Mouse (Mus musculus) retina, postnatal 1 day (tissue): ENCODE results near the gene Fkbp14.

Experiments used
- DNase-seq: peaks from one replicate; pipeline ENCODE4 v3.0.0-alpha.2; 2012

The Fkbp14 gene

DNA sequence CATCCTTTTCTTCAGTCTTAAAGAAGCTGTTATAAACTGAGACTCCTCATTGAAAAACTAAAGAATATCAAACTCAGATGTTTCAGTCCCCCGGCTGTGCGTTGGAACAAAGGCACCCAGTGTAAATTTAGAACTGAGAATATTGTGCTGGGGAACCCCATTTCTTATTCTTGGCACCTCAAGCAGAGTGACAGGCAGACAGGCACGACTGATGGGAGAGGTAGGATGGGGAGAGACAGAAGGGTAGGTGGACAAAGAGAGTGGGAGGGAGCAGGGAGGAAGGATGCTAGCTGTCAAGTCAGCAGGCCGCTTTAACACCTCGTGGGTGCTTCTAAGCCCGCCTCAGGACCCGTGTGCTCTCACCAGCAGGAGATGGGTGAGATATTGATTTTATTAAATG lies 54.3 kb downstream of the Fkbp14 start:
- no peak for DNase-seq

DNA sequence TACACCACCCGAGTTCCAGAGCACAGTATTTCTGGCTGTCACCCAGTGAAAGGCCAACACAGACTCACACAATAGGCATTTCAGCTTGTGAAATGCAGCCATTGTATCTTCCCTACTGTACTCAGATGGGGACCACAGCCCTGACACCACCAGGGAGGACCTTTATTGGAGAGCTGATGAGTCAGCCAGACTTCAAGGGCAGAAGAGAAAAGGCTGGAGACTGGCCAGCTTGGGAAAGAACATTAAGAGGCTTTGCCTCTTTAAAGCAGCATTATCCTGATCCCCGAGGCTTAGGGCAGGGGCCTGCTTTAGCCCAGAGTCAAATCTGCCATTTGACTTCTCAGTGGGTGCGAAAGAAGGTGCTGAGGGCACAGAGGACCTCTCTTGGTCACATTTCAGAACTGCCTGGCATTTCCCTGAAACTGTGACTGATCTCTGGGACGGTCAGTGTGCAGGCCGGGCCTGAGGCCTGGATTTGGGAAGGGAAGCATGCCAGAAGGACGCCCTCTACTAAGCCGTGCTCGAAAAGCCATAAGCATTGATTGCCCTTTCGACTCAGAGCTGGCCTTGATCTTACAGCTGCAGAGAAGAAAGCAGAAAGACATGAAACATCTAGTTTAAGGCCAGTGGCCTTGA lies 56.7 kb downstream of the Fkbp14 start:
- peak; percentile 82 for DNase-seq

DNA sequence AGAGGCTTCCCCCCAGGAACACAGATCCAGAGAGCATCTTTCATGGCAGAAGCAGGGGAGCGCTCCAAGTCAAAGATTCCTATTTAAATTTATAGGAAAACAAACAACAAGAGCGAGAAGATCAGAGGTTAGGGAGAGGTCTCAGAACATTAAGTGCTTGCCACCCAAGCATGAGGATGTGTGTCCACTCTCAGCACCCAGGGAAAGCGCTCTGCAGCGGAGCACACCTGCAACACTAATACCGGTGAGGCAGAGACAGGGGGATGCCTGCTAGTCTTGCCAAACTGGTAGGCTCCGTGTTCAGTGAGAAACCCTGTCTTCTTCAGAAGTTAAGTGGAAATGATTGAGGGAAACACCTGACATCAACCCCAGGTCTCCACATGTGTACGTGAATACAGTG lies 57.7 kb downstream of the Fkbp14 start:
- DNase-seq, result no peak

DNA sequence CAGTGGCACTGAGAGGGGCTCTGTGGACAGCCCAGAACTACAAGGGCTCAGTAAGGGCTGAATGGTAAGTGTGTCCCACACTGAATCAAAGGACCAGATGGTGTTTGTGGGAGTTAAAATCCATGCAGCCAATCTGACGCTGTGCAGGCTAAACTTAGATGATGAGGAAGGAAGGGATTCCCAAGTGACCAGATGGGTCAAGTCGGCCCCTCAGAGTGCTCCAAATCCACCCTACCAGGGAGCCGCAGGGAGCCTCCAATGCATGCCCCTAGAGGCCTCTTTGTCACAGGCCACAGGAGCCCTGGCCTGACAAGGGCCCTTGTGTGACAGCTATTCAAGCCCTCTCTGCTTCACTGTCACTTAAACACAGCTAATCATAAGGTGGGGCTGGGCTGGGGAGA lies 58.3 kb downstream of the Fkbp14 start:
- DNase-seq, result peak; percentile 65

DNA sequence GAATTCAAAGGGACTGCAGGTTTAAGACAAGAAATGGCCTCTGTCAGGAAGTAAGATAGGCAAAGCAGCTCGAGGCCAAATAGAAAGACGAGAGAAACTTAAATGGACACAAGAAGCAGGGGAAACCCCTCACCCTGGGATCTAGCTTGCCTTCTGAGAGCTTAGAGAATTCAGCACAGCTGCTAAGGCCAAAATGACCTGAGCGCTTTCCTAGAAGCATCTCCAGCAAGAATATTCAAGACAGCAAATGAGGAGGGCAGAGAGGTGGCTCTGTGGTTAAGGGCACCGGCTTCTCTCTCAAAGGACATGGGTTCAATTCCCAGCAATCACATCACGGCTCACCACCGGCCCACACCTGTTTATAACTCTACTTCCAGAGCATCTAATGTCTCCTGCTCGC lies 60.1 kb downstream of the Fkbp14 start:
- DNase-seq, result no peak

DNA sequence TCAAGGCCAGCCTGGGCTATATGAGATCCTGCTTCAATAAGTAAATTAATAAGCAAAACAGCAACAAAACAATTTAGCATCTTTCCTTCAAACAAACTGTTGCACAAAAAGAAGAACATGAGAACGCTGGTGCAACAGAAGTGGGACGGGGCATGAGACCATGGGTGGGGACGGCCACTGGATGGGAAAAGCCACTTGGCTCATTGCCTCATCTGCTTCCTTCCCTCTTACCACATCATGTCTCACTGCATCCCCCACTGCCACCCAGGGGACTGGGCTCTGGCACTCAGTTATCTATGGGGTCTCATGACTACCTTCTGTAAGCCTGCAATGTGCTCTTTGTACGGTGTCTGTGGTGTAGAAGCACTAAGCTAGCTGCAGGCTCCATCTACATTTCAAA lies 61.6 kb downstream of the Fkbp14 start:
- no peak for DNase-seq

DNA sequence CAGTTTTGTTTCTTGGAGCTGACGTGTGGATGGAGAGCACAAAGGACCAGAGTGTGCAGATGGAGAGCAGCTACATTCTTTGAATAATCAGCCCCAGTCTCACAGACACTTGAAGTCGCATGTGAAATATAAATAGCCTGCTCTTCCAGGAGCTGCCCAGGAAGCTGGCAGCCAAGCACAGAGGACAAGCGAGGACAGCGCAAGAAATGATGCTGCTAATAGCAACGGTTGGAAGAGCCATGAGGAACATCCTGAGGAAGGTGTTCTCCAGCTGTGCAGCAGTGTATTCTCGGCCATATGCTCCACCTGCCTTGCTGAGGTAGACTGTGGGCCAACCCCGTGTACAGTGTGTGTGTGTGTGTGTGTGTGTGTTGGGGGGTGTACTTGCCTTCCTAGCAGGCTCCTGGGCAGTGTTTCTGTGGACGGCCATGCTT lies 66.0 kb downstream of the Fkbp14 start:
- no peak for DNase-seq

DNA sequence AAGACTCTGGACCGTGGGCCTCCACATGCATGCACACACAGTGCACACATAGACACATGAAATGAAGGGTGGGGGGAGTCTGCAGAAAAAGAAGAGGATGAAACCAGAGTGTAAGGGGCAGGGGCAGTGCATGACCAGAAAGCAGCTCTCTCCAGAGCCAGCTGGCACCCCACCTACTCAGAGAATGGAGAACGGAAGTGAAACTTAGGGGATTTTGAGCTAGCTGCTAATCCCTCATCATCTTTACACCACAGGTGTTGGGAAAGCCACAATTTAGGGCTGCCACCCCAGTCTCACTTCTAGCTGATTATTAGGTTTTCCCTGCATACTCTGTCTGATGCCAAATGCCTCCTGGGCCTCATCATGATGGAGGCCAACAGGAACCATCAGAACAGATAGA lies 66.9 kb downstream of the Fkbp14 start:
- no peak for DNase-seq

DNA sequence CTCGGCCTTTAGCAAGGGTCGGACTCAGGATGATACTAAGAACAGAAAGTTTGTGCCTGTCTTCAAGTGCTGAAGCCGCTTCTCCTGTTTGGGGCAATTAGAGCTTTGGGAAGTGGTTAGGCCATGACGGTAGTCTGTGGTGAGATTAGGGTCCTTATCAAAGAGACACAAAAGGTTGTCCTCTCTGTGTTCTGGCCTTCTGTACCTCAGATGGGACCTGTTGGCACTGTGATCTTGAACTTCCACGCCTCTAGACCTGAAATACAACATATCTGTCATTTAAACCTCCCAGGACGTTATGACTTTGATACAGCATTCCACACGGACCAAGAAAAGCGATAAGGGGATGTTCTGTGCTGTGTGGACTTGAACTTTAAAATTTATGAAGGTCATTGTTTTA lies 68.4 kb downstream of the Fkbp14 start:
- no peak for DNase-seq
